Mouse (Mus musculus) MEL (cell line): ENCODE measurements at regions not wholly inside any gene's neighbourhood (a gene's known extent, or its start where the extent isn't known, plus 50 kb on each side); places are given as distances from the start of the nearest gene placed in this dataset.

Source experiments
- CHD2 ChIP-seq: IDR thresholded peaks from 2 replicates; pipeline ENCODE4 v1.6.1; 2011; ENCODE audit warnings: low read length, improper control_type of control experiment
- CTCF ChIP-seq, 3 experiments: IDR thresholded peaks in 2 of 3; conservative IDR thresholded peaks in 1 of 3; 2 replicates each; pipeline ENCODE4 v1.5.1; 2011 to 2012; ENCODE audit warnings: low read length in 3 of 3, low read depth in 2 of 3, mild to moderate bottlenecking in 2 of 3, improper control_type of control experiment in 1 of 3, inconsistent platforms in 1 of 3, mixed read lengths in 1 of 3, moderate library complexity in 1 of 3; ENCODE audit not compliant: control insufficient read depth in 1 of 3, insufficient read depth in 1 of 3, poor library complexity in 1 of 3, severe bottlenecking in 1 of 3
- MAFK ChIP-seq: IDR thresholded peaks from 2 replicates; pipeline ENCODE4 v1.6.1; 2011; ENCODE audit warnings: low read depth, mild to moderate bottlenecking, low read length, improper control_type of control experiment, borderline replicate concordance
- MEF2A ChIP-seq: IDR thresholded peaks from 2 replicates; pipeline ENCODE4 v1.6.1; 2014; ENCODE audit warnings: low read depth, mild to moderate bottlenecking, inconsistent platforms, low read length, improper control_type of control experiment; ENCODE audit not compliant: poor library complexity, insufficient replicate concordance, severe bottlenecking; ENCODE audit errors: extremely low read depth
- TAL1 ChIP-seq: IDR thresholded peaks from 2 replicates; pipeline ENCODE4 v1.6.1; 2012; ENCODE audit warnings: mild to moderate bottlenecking, inconsistent platforms, low read length, moderate library complexity, mixed read lengths

DNA sequence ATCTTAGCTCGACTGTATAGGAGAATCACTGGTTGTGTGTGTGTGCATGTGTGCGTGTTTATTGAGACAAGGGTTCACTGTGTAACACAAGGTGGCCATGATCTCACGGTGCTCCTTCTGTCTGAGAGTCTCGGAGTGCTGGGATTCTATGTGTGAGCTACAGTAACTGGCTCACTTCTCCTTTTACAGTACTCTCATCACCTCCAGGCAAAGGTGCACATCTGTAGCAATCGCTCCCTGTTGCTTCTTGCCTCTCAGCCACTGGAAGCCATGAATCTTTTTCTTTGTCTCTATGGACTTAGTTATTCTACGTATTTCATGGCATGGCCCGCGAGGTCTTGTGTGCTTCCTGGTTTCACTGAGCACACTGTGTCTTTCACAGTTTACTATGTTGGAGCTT is 78.3 kb upstream of the Caprin1 start:
- no peak for TF ChIP-seq CTCF (IDR thresholded peaks at IDR 0.05 in 2 of 3, conservative IDR thresholded peaks at IDR 0.05 in 1 of 3; ENCODE audit: control insufficient read depth in 1 of 3, insufficient read depth in 1 of 3, low read depth in 2 of 3, low read length in 3 of 3, poor library complexity in 1 of 3, severe bottlenecking in 1 of 3)
- TF ChIP-seq CHD2: no peak
- no peak for TF ChIP-seq MAFK
- no peak for TF ChIP-seq MEF2A
- TF ChIP-seq TAL1: no peak
